Mouse (Mus musculus): ENCODE measurements at regions not wholly inside any gene's neighbourhood (a gene's known extent, or its start where the extent isn't known, plus 50 kb on each side); places are given as distances from the start of the nearest gene placed in this dataset.

DNA sequence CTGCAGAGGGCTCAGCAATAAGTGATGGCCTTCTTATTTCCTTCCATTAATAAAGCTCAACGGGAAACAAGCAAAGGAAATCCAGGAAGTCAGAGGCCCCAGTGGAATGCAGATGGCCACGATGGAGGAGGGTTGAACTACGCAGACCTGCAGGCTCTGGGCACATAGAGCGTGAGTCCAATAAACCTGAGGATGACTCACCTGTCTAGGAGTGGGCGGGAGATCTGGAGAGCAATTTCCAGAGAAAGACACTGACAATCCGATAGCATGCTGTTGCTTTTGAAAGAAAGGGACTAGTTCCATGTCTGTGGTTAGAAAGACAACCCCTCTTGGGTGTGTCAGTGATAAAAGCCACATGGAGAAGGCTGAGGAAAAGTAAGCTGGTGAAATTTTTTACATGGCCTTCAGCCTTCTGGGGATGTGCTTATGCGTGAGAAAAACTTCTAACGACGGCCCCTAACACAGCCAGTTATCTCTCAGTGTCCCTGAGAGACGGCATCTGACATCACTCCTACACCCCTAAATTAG lies 181.3 kb downstream of the Cand1 start:
- in situ Hi-C loops (cut with MboI, MseI) = no loop called here

DNA sequence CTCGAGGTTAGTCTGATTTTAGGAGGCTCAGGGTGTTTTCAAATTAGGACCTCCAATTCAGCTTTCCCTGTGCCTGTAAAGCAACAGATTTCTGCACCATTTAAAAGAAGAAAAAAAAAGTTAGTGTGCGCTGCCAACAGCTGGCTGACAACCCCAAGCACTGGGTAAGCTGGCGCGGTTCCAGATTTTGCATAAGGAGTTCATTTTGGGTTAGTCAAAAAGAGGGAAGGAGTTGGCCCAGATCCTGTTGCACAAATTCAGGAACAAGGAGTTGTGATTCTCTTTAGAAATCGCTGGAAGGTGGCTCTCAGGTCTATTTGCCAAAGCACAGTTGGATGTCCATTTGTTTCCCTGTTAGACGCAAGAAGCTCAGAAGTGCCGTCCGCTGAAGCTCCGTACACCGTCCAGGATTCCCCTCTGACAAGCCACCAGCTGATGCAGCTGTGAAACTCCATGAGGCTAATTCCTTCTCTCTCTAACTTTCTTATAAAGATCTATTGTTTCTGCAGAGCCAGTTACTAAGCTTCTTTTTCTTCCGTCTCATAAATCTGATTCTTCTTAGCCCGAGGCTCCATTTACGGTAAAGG lies 184.6 kb downstream of the Cand1 start:
- in situ Hi-C loops (cut with MboI, MseI) = no loop called here

DNA sequence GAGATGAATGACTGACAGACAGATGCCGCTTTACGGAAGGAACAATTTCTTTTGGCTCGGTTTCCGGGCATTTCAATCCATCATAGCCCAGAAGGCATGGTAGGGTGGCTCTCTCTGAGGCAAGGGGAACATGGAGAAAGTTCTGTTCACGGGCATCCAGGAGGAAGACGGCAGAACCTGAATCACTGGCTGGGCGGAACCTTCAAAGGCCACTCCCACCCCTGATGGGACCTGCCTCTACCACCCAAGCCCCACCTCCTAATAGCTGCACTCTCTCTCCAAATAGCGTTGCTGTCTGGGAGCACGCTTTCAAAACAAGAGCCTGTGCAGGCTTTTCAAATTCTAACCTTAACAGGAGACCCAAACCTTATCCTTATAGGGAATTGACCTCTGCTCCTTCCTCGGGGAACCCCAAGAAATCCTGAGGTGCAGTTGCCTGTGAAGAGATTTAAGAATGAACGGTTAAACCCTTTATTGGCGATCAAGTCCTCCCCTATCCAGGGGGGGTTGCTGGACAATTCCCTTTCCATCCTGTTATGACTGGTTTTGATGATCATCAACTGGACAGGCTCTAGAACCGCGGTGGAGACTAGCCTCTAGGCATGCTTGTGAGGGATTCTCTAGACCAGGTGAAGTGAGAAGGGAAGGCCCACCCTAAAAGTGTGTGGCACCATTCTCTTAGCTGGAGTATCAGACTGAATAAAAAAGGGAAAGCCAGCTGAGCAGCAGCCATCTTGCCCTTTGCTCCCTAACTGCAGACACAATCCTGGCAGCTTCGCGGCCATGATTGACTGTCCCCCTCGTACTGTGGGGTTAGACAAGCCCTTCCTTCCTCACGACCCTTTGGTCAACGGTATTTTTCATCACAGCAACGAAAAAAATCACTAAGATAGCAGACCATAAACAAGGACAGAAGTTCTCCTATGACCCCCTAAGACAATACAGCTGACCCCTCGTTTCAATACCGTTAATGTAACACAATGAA lies 184.5 kb upstream of the Dyrk2 start:
- in situ Hi-C loops (cut with MboI, MseI) = no loop called here

DNA sequence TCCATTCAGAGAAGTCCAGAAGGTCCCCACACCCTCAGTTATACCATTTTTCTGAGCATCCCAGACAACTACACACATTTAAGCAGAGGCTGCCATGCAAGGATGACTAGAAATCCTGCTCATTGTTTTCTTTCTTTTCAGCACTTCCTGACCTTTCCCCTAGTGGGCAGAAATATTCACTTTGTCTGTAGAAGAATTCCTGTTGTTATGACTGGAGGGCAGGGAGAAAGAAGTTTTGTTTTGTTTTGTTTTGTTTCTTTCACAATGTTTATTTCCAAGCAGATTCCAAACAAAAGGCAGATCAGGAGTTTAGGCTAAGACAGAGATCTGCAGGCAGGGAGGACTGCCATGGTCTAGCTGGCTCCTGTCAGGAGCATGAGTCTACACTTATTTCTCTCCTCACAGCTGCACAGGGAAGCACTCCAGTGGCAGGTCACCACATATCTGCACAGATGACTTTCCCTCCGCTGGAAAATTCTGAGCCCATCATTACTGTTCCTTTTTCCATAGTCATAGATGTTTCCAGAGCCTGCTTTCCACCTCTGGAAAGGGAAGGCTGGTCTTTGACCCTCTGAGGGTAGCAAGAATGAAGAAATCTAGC lies 182.5 kb upstream of the Dyrk2 start:
- in situ Hi-C loops (cut with MboI, MseI) = no loop called here

DNA sequence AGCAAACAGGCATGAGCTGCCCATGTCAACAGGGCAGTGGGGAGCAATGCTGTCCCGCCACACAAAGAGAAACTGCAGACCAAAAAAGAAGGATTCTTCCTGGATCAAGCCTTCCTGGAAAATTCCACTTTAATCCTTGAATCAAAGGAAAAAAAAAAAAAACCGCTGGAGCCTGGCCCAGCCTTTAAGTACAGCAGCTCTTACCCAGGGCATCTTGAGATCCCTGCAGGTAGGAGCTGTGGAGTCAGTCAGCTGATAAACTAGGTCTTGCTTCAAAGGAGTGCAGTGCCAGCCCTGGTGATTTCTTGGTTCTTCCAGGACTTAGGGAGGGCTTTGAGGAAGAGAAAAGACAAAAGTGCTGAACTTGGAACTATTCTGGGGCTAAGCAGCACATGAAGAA lies 181.6 kb upstream of the Dyrk2 start:
- in situ Hi-C loops (cut with MboI, MseI) = no loop called here

DNA sequence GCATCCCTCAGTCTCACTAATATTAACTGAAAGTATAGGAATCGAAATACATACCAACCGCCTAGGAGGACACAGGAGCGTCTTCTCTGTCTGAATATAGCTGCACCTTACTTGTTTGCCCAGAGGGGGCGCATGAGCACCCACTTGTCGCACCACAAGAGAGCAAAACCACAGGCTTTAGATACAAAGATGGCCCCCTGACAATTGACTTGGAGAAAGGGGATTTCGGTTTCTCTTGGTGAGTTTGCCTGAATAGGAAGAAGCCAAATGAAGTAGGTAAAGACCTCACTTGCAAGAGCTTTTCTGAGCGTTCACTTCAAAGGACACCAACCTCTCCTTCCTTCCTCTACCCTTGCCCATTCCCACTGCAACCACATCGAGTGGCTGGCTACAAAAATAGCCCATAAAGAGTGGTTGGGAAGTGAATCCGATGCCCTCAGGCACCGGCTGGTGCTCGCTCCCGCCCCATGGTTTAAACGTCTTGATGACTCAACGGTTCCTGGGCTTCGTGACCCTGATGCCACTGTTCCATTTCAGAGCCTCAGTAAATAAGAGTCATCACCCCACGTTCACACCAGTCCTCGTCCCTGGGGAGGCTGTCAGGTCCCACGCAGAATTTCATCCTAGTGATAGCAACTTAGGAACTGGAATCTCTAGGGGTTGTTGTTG lies 180.1 kb upstream of the Dyrk2 start:
- in situ Hi-C loops (cut with MboI, MseI) = no loop called here

DNA sequence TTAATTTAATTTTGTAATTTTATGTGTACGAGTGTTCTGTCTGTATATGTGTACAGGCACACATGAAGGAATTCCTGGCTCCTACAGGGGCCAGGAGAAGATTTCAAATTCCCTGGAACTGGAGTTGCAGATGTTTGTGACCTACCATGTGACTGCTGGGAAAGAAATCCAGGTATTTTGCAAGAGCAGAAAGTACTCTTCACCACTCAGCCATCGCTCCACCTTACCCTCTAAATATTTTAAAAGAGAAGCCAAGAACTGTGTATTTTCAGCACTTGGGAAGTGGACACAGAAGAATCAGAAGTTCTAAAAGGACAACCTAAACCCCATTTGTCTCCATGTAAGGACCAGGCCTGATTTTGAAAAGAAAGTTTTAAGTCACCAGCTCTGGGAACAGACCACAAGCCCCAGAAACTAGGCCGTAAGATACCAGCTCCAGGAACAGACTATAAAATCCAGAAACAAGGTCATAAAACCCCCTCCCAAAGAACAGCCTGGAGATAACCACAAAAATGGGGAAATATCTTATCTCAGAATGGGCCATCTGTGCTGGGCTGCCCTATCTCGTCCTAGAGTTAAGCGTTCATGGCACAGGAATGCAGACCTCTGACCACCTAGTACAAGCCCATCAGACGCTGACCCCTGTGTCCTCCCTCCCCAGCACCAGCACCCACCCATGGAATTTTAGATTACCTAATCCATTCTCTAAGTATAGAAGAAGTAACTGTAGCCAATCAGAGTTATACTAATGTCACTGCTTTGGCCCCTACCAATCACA lies 178.8 kb upstream of the Dyrk2 start:
- in situ Hi-C loops (cut with MboI, MseI) = no loop called here

DNA sequence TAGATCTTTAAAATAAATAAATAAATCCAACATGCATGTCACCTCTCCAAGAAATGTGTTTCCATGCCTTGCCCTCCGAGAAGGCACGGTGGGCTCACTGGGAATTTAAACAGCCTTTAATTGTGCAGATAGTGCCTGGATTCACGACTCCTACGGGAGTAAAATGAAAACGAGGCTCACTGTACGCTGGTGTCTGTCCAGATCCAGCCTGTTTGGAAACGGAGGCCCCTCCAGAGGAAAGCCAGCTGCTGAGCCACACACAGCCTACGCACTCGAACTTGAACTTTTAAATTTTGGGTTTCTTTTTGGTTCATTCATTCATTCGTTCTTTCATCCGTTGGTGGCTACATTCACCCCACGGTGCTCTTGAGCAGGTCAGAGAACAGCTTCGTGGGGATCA lies 175.1 kb upstream of the Dyrk2 start:
- in situ Hi-C loops (cut with MboI, MseI) = no loop called here

DNA sequence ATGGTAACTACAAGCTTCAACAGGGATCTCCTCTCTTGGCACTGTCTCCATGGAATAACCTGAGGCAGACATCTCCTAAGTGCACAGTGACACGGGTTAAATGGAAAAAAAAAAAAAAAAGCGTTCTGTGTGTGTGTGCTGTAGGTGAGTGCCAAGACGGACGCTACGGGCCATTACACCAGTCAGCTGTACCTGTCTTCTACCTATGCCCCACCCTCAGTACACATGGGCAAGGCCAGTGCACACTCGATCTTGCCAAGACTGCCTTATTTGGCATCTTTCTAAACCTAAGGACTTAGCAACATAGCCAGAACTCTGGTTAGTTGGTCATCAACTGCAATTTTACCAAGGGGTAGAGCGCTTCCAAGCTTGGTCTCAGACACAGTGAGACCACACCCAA lies 173.1 kb upstream of the Dyrk2 start:
- in situ Hi-C loops (cut with MboI, MseI) = no loop called here

DNA sequence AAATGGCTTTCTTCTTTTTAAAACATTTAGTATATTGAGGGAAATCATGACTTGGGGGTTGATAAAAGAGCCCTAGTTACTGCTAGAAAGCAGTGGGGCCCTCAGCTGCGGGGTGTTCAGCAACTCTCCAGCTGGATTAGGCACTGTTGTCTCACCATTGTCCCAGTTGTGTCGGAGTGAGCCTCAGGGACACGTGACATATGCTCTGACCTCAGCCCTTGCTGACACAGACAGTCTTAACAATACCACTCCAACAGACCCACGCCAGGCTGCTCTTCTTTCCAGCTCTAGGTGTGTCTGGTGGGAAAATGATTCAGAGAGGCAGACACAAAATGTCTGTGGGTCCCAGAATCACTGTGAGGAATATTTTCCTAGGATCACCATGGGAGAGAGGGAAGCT lies 170.2 kb upstream of the Dyrk2 start:
- in situ Hi-C loops (cut with MboI, MseI) = no loop called here

DNA sequence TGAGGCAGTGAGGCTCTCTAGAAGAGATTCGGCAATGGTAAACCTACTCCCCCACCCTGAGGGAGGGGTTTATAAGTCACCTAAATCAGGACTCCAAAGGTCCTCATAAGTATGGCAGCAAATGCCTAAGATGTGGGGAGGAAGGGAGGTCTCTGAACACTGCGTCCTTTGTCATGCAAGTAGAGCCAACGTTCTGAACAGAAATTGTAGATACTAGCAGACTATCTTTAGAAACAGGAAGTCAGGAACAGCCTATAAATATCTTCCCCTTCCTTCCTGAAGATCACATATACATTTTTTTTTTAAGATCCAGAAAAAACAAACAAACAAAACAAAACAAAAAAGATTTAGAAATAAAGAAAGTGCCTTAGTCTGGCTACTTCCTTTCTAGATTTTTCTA lies 169.7 kb upstream of the Dyrk2 start:
- in situ Hi-C loops (cut with MboI, MseI) = no loop called here

DNA sequence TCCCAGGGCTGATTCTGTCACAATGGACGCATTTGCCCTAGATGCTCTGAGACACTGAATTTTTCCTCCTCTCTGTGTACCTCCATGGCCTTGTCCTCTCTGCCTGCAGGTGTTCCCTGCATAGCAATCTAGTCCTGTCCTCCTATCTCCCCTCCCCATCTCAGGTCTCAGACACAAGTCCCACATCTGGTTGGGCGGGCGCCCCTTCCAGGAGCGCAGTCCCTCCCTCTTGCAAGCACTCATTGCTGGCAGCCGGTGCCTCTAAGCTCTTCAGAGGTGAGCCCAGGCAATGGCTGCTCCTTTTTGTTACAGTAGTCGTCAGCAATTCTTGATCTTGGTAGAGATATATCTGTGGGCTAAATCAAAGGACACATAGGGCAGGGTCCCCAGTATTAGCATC lies 169.0 kb upstream of the Dyrk2 start:
- in situ Hi-C loops (cut with MboI, MseI) = no loop called here

DNA sequence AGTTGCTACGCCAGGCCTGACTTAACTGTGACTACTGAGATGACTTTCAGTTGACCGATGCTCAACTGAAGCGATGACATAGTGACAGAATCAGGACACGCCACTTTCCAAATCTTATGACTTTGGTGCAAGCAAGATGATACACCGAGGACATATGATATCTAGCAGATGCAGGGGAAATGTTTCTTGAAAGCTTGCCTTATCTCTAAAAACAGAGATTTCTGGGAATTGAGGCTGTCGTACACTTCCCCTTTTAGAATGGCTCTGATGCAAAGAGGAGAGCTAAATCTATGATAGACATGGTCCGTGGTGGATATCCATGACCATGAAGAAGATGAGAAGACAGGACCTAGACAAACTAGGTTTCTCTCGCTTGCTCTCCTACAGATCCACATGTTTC lies 167.8 kb upstream of the Dyrk2 start:
- in situ Hi-C loops (cut with MboI, MseI) = no loop called here

DNA sequence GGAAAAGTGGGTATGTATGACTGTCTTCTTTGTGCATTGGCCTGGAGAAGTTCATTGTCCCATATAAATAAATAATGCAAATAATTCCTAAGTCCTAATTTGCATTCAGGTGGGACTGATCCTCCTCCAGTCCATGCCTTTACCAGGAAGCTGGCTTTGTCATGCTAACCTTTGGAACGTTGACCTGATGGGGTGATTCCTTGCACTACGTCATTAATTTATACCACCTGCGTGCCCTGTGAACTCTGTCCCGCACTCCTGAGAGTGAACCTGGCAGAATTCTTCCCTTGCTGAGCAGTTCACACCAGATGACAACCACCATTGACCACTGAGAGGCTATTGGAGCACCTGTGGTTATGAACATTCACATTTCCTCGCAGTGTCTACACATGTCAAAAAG lies 165.9 kb upstream of the Dyrk2 start:
- in situ Hi-C loops (cut with MboI, MseI) = no loop called here

DNA sequence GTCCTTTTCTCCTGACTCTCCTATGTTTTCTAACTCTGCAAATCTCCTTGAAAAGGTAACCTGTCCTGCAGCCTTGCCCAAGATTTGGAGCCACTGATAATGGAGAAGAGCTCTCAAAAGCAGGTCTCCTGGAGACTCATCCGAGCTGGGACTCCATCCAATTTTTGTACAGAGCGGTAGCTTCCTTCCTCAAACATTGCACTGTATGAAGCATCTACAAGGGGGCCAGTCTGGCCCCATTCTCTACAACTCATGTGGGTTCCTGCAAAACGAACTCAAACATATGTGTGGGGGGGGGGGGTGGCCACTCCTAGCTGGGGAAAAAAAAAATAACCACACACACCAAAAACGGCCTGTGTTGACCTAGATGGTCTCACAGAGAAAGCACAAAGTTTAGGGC lies 164.4 kb upstream of the Dyrk2 start:
- in situ Hi-C loops (cut with MboI, MseI) = loop anchor here in 1 of 2 experiments (5.0 kb wide), 1 partner anchor 597 kb away; no protein-coding TSS in a partner anchor

DNA sequence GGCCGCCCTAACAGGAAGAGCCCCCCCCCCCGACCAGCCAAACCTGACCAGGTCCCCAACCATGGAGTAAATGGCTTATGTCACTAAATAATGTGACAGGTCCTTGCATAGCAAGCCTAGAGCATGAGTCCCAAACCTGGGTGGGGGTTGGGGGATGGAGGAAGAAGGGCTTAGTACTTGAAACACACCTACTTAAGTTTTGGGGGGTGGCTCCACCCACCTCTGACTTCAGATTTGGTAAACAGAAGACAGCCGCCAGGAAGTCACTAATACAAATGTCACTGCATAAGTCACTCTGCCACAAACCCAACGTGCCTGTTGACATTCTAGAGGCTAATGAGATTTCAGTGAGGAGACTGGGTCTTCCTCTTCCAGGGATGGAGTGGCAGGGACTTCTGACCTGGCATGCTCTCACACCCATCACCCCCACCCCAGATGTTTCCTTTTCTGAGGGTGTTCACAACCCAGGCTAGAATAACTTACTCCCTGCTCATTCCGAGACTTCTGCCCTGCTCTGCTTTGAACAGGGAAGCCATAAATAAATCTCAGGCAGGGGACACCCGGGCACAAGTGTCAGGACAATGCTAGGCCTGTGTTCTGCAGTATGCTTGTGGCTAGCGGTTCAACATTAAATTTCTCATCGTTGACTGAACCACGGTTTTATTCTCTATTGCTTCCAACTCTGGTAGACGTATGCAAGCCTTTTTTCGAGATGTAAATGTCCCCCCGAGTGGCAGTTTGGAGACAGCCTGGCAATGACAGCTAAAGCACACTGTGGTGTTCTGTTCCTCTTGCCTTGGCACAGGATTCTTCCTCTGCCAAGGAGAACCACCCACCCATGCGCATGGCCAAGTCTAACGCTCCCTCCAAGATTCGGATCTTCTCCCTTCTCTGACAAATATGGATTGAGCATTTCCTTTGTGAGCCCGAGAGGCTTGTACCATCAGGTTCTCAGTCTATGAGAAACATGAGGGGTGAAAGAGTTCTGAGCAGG lies 161.6 kb upstream of the Dyrk2 start:
- in situ Hi-C loops (cut with MboI, MseI) = loop anchor here in 1 of 2 experiments (5.0 kb wide), 1 partner anchor 594 kb away; no protein-coding TSS in a partner anchor

DNA sequence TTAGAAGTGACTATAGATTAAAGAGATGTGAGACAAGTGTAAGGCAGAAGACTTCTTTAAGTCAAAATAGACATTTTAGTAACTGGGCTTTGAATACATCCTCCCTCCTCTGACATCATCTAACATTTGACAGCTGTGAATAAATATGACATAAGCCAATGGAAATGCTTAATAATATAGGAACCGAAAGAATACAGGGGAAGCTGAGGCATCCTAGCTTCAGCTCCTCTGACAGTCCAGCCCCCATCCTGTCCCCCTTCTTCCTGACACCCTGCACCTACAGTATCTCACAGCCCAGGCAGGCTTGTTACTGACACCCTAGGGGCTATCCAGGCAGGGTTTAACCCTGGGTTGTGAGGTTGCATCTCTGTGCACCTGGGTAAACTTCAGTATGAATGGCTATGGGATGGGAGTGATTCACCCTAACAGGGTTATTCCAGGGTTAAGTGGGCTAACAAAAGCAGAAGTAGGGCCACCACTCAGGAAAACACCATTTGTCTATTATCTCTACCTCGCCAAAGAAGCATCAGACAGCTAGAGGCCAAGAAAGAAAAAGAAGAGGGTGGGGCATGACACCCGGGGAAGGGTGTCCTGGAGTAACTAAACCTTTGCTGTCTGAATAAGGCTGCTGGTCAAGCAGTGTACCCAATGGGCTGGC lies 158.6 kb upstream of the Dyrk2 start:
- in situ Hi-C loops (cut with MboI, MseI) = no loop called here

DNA sequence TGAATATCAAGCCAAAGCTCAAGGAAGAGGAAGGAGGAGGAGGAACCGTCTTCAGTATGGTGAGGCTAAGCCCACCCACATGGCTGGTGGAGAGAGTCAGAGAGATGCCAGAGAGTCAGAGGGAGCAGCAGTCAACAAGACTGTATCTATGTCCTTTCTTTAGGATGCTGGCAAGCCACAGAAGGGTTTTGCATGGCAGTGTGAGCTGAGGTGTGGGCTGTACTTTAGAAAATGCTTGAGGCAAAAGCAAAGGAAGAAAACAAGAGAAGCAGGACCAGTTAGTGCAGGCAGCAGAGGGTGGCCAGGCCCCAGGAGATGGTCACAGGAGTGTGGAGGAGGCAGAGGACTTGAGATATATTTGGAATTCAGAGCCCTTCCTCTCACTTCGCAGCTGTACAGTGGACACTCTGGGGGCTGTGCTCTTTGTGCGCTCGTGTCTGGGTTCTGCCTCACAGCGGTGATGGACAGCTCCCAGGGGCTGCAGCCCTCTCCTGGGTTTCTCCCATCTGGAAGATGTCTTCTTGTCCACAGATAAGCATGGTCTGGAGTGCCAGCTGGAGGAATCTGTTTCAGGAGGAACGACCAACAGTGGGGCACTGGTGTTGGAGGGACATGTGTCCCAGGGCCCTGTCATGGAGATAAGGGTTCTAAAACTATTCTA lies 157.4 kb upstream of the Dyrk2 start:
- in situ Hi-C loops (cut with MboI, MseI) = no loop called here

DNA sequence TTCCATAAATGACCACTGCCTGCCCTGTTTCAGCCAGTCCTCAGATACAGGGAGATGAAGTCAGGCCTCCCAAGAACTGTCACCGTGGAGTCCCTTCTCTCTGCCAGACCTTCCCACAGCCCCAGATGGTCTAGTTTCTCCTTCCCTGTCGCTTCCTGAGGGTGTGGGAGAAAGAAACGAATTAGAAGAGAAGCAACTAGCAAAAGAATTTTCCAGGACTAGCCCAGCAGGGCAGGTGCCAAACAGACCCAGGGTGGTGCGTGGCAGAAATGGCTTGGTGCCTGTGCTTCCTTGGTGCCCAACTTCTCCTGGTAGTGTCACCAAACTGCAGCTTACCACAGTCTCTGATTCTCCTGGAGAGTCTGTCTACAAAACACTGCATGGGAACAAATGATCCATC lies 156.3 kb upstream of the Dyrk2 start:
- in situ Hi-C loops (cut with MboI, MseI) = no loop called here
